Mouse (Mus musculus) lung, postnatal 14 days (tissue): Measurements from ENCODE around the gene Pex3.
A peak's percentile ranks its signal among the peaks of the same experiment; 100 is the strongest.

Experiments used
- DNase-seq: peaks from one replicate; pipeline ENCODE4 v3.0.0; 2021

The Pex3 gene

DNA sequence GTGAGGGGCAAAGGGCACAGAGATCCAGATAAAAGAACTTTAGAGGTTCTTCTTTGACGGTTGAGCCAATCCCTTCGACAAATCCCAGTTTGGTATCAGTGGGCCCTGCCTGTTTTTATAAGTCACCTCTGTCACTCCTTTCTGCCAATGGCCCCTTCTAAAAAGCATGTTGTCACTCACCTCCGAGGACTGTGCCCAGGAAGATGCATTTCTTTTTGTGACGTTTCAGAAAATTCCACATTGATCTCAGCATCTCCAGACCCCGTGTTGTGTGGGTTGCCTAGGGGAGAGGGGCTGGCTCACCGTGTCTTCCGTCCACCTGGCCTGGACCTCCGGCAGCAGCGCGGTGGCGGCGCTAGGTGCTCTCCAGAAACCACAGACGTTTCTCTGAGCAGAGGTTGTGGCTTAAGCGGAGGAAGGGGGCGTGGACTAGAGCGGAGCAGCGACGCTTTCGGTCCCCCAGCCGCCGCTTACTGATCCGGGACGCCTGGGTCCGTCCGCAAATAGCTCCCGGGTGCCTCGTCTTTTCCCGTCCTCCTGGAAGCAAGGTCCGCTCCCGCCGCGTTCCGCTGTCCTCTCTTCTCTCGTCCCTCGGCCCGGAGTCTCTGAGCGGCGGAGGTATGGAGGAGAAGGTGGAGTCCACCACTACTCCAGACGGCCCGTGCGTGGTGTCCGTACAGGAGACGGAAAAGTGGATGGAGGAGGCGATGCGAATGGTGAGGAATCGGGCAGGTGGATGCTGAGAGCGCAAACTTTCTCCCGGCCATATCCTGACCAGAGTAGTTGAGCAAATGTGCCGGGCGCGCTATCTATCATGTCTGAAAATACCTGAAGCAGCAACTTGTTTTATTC is at the start of gene Pex3, which contains the start of gene Adat2:
Gene Pex3, minus strand, starts transcription at position 497 of the 852 bp plus-strand sequence.
Gene Adat2, plus strand, starts transcription at position 249 of the 852 bp plus-strand sequence.
- DNase-seq: peak; percentile 92

DNA sequence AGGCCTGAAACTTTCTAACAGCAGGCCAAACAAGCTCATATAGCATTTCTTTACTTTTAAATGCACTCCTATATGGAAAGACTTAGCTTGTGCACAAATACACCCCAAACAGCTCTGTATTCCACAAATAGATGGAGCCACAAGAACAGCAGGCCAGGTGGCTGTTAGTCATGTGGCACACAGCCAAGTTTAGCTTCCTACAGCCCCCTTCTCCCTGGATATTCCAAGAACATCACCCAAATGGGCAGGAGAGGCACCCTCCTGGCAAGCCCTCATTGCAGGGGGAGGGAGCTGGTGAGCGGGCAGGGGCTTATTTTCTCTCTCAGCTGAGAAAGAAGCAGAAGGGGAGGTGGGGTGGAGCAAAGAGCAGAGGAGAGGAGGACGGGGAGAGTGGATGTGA is 48.0 kb upstream of the Pex3 start:
- DNase-seq: no peak

DNA sequence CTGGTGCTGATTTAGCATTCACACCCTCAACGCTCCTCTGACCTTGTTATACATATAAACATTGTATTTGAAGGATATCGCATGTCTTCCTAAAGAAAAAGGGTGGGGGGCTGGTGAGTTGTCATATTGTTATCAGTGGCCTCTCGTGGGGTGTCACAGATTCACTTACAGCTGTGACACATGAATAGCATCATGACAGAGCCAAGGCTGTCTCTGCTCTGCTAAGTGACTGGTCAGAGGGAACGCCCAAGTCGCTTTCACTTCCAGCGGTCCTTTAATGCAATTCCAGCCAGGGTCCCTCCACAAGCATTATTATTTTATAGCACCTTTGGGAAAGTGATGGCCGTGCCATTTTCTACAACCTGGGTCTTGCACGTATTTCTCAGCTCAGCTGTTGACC is 44.5 kb upstream of the Pex3 start:
- DNase-seq: no peak

DNA sequence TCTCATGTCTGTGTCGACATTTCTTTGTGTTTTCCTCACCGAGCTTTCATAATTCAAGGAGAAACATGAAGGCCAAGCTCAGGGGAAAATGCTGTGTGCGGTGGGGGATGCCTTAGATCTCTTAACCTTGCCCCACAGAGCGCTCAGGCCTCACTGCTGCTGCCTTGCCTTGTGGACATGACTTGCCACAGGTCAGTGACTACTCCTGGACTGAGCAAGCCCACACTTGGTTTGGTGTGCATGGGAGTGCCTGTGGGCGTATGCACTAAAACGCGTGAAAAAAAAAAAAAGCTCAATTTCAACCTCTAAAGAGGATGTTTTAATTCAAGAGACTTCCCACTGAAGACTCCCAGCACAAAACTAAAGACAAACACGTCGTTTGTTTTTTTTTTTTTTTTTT is 43.9 kb upstream of the Pex3 start:
- no peak for DNase-seq

GRCm38 (mm10) chr10:13596073-13596472 is 43.1 kb upstream of the Pex3 start:
- DNase-seq: no peak

- no peak for DNase-seq
Observed at GRCm38 (mm10) chr10:13593529-13593928, 40.6 kb upstream of the Pex3 start.

DNA sequence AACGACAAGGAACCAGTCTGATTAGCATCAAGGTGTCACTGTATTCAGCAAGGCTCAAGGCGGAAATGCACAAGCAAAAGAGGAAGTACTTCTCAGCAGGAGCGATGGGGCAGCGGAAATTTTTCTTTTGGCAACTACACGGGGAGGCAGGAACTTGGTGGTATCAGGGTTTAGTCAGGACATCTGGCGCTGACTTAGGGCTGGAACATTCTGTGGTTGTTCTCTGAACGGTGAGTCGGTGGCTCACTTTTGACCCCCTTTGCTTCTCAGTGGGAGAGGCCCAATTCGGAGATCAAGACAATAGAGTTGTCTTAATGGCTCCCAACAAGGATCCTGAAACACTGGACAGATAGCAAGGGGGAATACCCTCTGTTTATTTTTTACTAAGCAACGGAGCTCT is 39.3 kb upstream of the Pex3 start:
- DNase-seq: no peak

DNA sequence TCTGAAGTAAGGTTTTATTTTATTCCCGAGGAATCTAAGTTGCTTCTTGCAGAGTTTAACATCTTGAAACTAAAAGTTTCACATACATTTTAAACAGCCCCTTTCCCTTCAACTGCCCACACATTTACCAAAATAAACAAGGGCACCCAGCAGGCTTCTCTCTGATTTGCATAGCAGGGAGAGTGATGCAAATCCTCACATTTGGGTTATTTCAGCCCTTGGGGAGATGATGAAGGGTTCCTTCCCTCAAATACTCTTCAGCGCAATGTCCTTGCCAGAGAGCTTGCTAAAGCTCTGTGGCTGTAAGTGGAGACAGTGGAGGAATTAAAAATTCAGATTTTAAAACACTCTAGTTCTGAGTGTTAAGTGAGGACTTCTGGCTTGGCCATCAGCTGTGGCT is 35.0 kb upstream of the Pex3 start:
- DNase-seq: no peak

GRCm38 (mm10) chr10:13577123-13577522 is 24.2 kb upstream of the Pex3 start:
- DNase-seq: no peak

GRCm38 (mm10) chr10:13572410-13572809 is 19.5 kb upstream of the Pex3 start:
- DNase-seq: no peak

DNA sequence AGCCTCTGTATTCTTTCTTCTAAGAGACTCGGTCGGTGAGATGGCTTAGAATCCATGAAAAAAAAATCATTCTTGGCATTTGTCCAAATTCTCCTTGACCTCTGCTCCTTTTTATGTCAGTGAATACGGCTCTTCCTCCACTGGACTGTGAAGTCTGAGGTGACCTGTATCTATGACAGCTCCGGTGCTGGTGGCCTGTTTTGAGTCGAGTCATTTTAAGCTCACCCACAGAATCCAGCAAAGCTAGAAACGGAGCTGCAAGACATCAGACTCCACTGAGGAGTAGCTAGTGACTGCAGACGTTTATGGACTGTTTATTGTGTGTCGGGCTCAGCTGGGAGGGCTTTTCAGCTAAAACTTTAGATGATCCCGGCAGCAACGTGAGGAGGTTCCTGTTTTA is 19.1 kb upstream of the Pex3 start:
- no peak for DNase-seq

DNA sequence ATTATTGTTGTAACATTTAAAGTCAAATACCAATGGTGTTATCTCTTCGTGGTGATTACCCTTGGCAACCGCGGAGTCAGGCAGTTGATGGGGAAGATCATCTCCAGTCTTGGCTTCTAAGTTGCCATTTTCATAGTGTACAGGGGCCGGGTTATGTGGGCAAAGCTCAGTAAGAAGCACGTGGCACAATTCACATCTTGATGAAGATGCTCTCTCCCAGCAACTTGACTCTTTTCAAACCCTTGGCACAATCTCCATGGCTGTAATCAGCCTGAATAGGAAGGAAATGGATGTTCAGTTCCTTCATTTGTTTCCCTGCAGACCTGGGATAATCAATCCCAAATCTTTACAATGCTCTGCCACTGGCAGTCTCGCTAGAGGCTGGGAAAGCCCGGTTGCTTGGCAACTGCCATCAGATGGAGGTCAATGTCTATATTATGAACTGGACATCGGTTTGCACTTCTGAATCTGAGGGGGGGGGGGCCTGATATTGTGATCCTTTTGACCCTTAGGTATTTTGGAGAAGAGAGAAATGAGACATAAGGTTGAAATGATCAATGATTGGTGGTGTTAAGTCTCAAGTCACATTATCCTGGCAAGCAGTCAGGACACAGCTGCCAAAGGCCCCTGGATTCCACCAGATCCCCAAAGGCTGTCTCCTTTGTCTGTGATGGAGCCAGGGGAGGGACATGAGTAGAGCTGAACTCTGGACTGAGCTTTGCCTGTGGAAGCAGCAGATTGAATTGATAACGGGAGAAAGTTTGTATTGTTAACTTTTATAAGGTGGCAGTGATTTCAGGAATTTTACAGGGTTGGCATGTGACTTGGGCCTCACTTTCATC is 18.0 kb upstream of the Pex3 start:
- DNase-seq: no peak

GRCm38 (mm10) chr10:13569818-13570217 is 16.9 kb upstream of the Pex3 start:
- DNase-seq: no peak

DNA sequence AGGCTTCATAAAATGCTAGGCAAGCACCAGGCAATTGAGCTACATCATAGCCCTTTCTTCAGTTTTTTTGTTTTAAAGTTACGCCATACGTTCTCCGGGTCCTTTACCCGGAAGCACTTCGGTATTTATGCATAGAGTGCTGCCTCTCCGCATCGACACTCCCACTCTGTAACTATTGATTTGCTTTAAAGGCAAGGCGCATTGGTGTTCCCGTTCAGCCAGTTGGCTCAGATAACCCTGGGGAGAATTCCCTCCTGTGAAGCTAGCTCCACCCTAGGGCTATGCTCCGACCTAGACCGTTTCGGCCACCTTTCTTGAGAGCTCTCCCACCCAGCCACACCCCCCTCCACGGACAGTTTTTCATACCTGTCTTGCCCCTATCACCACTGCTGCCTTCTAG is 13.5 kb upstream of the Pex3 start:
- no peak for DNase-seq

DNA sequence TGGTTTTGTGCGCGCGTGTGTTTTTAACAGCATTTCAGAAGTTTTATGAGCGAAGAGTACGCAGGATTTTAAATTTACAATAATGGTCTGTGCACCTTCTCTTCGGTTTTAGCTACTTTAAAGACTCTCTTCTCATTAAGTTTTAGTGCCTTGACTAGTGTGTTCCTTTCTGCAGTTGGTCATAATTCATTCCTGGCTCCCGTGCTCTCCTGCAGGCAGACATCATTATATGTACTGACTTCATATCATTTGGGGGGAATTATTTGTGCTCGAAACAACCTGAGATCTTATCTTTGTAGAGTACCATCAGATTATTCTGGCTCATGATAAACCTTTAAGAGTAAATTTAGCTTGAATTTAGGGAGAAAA is 12.1 kb upstream of the Pex3 start:
- no peak for DNase-seq

- peak; percentile 66 for DNase-seq
Observed at GRCm38 (mm10) chr10:13564364-13565079, 11.6 kb upstream of the Pex3 start.

DNA sequence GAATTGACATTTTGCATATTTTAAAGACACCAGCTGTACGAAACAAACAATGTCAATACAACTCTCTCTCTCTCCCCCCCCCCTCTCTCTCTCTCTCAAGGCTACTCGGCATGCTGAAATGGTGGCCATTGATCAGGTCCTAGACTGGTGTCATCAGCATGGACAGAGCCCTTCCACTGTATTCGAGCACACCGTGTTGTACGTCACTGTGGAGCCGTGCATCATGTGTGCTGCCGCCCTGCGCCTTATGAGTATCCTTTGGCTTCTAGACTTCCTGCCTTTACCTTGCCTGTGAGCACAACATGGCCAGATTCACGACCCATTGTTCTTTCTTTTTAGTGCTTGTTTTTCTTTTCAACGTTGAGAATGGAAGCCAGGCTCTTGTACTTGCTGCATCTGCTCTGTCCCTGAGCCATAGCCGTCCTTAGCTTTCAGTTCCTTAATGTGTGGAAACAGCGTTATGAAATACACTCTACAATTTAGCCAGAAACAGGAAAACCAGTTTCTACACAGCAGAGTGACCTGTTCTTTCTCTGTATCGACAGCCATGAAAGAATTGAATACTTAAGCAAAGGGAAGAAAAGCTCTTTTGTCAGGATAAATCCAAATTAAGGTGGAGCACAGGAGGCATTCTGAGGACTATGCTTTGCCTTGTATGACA is 7.2 kb upstream of the Pex3 start:
- no peak for DNase-seq

- DNase-seq: no peak
Observed at GRCm38 (mm10) chr10:13554316-13554715, 1.4 kb upstream of the Pex3 start.

DNA sequence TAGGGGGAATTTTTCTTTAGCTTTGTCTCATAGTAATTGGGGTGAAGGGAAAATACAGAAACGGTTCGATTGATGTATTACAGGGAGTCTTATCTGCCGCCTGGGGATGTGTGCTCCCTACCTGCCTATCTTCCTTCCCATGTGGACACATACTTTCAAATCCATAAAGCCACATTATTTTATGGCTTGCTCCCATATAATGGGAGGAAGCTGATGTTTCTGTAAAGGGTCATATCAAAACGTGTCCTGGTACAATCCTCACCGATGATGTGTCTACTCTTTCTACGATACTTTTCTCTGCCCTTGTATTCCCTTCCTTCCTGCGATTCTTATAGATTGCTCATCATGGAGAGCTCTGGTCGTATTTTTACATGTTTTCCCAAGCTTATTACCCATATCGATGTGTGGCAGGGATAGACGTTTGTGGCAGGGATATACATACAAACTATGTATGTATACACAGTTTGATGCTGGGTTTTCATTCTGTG is 600 bp upstream of the Pex3 start:
- no peak for DNase-seq

DNA sequence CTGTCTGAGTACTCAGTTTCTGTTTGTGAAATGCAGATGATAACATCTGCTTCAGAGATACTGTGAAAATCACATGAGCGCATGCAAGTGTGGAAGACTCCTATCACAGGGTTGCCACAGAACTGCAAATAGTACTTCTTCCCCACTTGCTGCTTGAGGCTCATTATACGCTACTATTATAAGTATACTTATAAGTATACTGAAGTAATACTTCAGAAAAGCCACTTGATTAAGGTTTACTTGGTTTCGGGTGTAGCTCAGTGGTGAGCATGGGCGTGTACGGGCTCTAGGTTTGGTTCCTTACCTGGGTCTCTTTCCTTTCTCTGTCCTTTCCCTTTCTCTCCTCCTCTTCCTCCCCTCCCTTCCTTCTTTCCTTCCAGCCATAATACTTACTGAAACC is 11.2 kb downstream of the Pex3 start:
- no peak for DNase-seq

GRCm38 (mm10) chr10:13539769-13540333 is 13.1 kb downstream of the Pex3 start:
- no peak for DNase-seq

- DNase-seq: no peak
Observed at GRCm38 (mm10) chr10:13536706-13537105, 16.2 kb downstream of the Pex3 start.
